Mouse (Mus musculus) G1E-ER4 (cell line): ENCODE measurements around the gene Engase. TPM values are rescaled to one million over a fixed set of nuclear protein-coding genes. Genes with fewer than 3 reads are reported as not detected.

Experiments used
- GATA1 ChIP-seq: IDR thresholded peaks from one replicate; pipeline ENCODE4 v1.8.0; 2012; ENCODE audit warnings: low read length, inconsistent platforms
- polyA plus RNA-seq: library from polyadenylated mRNA; stranded (reverse); fragments of >175 nt; gene quantifications from 2 replicates; pipeline ENCODE4 v1.2.3, GENCODE M21; 2012

Engase gene
- polyA plus RNA-seq, 1 experiment: 28.6 TPM

DNA sequence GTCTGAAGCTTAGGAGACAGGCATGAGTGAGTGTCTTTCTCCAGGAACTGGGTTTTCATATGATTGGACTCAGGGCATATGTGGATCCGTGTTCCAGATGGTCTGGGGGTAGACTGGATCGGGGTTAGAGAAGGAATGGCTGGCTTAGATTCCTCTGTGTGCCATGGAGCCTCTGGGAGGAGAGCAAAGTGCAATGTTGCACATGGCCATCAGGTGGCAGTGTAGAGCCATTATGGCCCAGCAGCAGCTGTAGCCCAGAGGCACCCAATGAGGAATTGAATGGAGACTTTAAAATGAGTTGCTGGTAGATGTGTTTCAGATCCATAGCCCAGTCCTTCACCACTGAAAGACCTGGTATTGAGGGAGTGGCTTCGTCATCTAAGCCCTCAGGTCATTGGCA lies 30.8 kb upstream of the Engase start:
- TF ChIP-seq GATA1: no peak

DNA sequence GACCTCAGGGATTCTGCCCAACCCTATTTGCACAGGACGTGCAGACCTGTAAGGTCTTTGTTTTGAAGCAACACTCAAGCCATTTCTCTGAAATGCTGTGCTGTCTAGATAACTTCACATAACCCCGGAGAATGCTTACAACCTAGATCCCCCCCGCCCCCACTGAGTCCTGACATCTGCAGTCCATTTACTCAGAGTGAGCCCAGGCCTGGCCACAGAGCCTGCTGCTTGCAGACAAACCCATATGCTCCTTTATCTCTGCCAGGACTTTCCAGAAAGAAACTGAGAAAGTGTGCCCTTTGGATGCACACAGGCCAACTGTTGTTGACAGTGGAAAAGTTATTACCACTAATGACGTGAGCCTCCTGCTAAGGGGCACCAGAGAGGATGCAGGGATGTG lies 29.3 kb upstream of the Engase start:
- TF ChIP-seq GATA1: no peak

DNA sequence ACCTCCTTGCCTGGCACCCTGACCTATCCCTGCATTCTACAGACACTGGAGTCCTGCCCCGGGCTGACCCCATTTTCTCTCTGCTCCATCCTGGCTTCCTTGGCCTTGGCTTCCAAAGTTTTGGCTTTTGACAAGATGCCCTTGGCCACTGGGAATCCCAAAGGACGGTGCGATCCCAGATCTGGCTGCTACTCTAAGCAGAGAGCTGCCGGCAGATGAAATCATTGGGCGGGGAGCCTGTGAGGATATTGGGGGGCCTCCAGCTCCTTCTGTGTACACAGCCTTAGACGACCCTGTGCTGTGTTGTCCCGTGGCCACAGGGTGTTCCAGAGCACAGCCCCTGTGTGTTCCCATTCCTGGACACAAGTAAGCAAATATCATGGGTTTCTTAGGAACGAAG lies 28.2 kb upstream of the Engase start:
- no peak for TF ChIP-seq GATA1

DNA sequence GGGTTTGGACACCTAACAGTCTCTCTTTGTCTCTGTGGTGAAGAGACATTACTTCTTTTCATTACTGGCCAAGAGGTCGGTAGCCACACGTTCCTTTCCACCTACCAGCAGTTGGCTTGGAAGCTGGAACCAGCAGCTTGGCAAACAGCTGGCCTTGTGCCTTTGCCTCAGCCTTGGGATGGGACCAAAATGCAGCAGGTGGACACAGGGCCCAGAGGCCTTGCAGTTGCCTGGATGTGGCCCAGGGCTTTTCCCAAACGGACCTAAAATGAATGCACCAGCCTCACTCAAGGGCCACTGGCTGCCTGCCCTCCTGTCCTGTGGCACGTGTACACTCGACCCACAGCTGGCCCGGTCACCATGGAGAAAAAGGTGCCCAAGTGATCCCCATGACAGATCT lies 25.4 kb upstream of the Engase start:
- no peak for TF ChIP-seq GATA1

DNA sequence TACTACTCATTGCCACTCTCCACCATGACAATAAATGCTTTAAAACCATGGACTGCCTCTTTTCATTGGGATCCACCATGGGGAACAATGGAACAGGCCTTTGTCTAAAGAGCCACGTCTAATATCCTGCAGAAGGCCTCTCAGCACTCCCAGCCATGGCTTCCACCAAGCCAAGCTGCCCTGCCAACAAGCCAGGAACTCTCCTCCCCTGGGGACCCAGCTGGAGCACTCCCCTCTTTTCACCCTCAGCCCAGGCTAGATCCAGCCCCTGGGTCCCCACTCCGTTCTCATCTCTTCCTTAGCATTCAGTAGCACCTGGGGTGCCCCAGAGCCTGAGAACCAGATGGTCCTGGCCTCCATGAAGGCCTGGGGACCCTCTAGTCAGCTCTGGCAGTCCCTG lies 23.7 kb upstream of the Engase start:
- TF ChIP-seq GATA1: no peak

DNA sequence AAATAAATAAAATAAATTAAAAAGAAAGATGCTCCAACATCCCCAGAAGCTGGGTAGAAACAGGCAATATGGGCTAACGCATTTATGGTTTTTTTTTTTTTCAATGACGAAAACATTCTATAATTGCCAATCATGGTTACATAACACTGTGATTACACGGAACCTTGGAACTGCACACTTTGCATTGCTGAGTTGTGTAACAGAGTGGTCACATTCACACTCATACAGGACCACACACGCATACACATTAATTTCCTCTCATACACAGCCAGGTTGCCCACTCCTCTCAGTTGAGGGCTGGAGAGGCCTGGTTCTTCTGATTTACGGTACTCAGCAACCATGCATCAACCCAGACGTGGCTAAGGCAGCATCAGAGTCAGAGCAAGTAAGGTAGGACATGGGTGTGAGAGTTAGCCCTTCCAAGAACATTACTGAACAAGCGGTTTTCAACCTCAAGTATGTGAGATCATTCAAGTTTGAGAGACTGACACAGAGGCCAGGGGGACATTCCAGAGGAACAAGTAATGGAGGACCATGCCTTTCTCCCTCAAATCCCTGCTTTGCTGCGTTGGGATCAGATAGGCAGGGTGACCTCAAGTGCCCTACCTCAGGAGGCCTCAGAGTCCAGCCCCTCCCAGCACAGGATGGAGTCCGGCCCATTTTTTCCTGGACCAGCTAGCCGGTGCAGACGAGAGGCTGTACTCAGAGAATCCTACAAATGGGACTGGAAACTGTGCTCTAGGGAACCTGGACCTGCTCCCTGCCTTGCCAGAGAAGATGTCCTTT lies 22.6 kb upstream of the Engase start:
- TF ChIP-seq GATA1: no peak

DNA sequence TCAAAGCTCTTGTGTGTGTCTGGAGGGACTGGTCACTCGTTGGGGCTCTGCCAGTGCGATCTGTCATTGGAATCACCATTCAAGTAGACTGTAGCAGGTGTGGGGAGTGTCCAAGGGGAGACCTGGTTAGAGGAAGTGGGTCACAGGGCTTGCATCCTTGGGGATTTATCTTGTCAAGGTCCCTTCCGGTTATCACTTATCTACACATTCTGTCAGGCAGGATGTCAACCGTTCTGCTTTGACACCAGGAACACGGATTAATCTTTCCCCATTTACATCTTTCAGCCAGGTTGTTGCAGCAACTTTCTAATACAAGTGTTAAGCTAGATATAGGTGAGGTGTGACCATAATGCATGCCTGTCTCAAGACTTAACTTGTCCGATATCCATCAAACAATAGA lies 20.8 kb upstream of the Engase start:
- TF ChIP-seq GATA1: no peak

DNA sequence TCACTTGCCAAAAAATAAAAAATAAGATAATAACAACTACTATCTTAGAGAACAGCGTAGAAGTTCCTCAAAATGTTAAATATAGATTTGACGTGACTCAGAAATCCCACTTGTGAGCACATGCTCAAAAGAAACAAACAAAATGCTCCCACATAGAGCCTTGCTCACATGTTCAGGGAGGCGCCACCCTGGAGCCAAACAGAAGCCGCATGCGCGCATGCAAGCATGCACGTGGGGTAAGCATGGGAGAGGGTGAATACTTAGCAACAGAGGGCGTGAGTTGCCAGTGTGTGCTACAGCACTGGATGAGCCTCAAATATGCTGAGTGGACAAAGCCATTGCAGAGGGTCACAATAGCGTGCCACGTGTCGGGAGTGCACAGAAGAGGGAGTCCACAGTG lies 19.7 kb upstream of the Engase start:
- TF ChIP-seq GATA1: no peak

DNA sequence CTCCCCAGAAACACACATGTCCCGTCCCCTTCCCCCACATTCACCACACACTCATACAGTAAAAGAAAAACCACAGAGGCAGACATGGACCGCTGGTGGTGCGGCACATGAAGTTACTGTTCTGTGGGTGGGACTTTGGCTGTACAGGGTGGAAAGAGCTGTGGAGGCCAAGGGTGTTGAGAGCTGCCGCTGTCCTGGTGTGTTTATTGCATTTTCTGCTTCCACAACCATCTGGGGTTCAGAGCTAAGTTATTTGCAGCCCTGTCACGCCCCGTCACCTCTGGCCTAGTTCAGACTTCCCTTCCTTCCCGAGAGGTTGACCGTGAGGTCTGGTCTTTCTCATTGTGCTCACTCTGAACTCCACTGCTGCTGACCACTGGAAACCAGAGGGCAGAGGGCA lies 17.6 kb upstream of the Engase start:
- TF ChIP-seq GATA1: no peak

DNA sequence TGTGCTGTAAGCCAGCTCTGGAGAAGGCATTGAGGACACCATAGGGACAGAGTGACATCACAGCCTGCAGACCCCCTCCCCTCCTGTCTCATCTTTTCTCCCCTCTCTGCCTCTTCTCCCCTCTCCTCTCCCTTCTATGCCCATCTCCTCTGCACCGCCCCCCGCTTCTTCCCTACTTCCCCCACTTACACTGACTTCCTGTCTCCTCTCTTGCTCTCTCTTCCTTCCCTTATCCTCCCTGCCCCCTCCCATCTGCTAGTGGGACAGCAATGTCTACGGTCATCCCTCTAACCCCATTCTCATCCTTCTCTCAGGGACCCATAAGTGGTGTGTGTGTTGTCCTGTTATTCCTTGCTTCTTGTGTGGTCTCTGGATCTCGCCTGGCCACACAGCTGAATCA lies 17.1 kb upstream of the Engase start:
- no peak for TF ChIP-seq GATA1

DNA sequence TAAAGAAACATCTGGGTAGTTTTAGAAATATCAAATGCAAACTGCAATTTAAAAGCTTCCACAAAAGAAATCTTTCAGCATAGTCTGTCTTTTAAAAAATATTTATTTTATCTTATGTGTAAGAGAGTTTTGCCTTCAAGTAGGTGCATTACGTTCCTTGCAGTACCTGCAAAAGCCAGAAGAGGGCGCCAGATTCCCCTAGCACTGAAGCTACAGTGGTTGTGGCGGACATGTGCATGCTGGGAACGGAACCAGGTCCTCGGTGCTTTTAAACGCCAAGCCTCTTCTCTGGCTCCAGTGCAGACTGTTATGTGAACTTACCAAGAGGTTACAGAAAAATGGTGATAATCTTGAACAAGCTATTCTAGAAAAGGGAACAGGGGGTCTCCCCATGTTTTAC lies 16.3 kb upstream of the Engase start:
- TF ChIP-seq GATA1: no peak

DNA sequence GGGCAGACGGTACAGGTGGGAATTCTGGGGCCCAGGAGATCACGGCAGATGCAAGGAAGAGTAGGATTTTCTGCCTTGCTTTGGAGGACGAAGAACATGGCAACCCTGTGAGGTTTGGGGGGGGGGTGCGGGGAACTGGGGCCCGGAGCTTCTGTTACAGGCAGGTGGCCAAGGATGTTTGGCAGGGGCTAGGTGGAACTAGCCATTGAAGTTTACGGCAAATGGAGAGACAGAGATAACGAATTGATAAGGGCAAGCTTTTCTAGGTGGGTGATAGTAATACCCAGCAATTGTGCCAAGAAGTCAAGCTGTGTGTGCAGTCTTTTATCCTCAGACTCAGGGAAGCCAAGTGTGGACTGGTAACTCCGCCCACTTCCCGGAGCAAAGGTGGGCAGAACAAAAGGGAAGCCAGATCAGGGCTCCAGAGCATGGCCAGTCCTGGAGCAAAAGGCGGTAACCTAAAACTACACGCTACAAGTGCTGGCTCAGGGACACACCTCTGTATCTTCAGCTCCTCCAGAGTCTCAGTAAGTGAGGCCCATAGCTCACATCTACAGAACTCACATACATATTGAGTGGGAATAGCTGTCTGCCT lies 9.1 kb upstream of the Engase start:
- no peak for TF ChIP-seq GATA1

DNA sequence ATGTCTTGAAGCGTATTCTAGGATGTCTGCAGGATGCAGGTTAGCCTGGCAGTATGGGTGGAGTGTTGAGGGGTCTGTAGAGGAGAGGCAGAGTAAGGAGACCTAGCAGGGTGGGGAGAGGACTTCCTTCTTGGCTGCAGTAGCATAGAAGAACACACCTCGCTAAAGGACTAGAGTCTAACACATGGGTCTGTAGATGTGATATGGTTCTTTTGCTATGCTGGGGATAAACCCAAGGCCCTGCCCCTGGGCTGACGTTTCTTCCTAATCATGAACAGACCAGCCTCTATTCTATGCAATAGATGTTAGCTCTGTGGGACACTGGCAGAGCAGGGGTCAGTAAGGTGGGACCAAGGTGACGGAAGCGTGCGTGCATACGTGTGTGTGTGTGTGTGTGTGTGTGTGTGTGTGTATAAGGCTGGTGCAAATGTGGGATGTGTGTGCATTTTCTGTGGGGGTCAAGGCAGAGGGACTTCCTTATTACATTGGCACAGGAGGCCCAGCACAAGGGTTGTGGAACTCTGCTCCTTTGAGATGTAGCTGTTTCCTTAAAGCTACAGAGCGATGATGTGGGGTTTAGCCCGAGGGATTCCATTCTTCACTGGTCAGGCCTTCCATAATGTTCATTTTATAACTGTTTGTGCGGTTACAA lies 7.0 kb upstream of the Engase start:
- TF ChIP-seq GATA1: no peak

DNA sequence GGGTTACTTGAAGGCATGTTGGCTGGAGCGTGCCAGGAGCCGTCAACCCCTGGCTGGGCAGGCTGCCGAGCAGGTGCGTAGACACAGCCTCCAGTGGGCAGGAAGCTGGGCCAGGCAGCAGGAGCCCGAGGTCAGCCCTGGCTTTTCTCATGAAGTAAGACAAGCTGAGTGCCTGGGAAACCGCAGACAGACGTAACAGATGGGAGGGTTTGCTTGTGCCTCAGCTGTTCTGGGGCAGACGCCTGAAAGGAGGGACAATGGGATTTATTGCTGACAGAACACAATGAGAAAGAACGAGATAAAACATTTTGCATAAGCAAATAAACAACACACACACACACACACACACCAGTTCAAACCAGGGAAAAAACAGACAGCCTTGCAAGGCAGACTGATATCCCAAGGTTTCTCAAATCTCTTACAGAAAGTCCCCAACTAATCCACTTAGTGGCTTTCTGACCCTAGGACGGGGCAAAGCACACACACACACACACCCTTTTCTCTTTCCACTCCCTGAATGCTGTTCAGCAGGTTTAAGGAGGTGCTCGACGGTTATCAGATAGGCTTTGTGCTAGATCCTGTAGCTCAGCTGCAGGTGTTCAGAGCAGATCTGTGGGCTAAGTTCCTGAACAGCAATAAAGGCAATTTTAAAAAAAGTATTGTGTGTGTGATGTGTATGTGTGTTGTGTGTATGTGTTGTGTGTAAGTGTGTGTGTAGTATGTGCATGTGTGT lies 6.2 kb upstream of the Engase start:
- no peak for TF ChIP-seq GATA1

DNA sequence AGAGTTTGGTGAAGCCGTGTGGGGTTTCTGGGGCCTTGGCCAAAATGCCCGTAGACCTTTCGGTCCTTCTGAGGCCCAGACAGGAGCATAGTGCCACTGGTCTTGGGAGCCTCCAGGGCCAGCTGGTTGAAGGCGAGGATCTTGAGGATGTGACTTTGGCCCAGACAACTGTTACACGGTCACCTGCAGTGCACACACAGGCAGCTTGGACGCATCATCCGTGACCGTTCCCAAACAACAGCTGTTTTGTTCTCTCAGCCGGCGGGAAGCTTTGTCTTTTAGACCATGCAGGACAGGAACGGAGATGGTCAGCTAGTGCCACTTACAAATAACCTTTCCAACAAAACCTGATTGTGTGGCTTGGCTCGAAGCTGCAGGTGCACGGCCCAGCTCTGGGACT lies 5.0 kb upstream of the Engase start:
- no peak for TF ChIP-seq GATA1

DNA sequence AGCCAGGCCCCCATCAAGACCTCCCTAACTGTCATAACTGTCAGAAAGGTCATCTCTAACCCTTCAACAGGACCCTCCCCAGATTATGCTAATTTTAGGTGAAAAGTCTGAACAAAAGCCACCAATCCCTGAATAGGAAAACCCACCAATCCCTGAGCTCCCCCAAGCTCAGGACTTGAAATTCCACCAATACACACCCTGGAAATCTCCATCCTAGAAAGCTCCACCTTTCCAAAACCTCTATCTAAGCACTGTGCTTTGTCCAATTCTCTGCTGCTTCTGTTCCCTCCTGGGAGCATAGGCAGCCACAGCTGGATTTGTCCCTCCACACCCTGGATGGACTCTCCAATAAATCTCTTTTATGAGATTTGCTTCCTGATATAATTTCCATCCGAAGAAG lies 3.5 kb upstream of the Engase start:
- no peak for TF ChIP-seq GATA1

DNA sequence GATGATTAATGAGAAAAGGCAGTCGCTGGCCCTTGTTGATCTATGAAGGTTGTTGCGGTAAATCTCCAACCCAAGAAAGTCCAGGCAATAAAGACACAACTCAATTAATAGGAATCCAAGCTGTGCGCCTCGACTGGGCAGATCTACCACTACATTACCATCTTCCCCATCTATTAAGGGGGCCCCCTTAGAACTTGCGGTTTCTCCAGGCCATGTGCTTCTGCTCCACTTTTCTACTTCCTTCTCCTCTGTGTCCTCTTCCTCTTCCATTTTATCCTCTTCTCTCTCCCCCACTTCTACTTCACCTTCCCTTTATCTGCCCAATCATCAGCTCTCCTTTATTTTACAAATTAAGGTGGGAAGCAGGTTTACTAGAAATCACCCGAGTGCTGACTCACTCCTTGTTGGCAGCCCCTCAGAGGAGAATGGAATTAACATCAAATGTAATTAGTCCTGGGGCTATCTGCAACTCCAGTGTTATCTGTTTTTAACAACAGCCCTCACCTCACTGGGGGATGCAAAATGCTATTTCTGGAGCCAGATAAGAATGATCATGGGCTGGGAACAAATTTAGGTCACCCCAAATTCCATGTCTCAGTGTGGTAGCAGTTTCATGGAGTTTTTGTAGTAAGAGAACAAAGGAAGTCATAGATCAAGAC lies 2.7 kb upstream of the Engase start:
- TF ChIP-seq GATA1: no peak
